Mouse (Mus musculus) right cerebral cortex, postnatal 25 days (tissue): ENCODE measurements around the gene Sacs.

Experiments
- DNase-seq: peaks from one replicate; pipeline ENCODE4 v3.0.0; 2022

Sacs gene

DNA sequence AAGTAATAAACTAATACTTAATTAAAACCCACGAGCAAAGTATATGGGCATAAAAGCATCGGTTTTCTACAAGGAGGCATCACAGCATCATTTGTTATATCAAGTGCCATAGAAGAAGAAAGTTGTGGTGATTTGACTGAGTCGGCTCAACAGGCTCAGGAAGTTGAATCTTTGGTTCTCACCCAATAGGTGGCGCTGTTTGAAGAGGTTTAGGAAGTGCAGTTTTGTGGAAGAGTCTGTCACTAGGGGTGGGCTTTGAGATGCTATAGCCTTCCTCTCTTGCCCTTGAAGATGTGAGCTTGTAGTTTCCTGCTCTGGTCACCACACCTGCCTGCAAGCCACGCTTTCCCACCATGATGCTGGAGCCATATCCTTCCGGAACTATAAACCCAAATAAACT lies 104.4 kb downstream of the Sacs start:
- DNase-seq: no peak

DNA sequence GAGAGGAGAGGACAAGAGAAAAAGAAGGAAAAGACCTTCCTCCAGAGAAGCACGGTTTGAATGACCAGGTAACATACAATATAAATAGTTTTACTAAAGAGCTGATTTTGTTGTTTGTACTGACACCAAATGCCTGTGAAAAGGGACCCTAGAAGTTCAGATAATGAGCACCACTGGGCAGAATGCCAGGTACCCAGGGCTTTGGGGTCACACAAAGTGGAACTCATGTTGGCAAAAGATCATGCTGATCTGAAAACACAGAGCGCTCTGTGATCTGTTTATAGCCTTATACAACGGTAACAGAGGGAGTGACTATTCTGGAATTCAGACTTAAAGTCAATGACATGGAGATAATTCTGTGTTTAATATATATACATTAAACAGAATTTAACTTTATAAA lies 108.2 kb downstream of the Sacs start:
- no peak for DNase-seq

DNA sequence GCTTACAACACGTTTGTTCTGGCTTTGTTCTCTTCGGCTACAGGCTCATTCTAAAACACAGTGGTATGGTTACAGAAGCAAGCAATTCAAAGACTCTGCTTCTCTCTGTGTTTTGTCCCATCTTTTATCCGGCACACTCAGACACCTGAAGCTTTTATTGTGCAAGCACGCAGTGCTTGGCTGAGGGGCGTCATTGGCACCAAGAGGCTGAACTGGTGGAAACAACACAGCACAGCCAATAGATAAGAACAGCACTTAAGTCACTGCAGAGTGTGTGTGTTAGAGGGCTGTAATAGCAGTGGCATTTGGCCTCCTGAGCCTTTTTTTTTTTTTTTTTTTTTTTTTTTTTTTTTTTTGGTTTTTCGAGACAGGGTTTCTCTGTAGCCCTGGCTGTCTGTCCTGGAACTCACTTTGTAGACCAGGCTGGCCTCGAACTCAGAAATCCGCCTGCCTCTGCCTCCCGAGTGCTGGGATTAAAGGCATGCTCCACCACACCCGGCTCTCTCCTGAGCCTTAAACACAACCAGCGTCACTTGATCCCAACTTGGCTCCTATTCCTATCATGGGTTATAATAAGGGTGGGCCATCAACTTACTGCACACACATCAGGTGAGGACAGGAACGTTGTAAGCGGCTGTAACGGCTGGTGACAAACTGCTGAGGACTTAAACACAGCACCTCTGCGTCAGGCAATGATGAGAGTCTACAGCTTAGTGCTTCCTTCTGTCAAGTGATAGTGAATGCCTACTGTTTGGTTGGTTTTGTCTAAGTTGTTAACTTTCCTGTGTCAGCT lies 114.5 kb downstream of the Sacs start:
- DNase-seq: no peak

GRCm38 (mm10) chr14:61258352-61258751 lies 120.1 kb downstream of the Sacs start, which contains the start of gene Sgcg:
TSS of gene Sgcg (minus strand) at chr14:61258490.
- no peak for DNase-seq

DNA sequence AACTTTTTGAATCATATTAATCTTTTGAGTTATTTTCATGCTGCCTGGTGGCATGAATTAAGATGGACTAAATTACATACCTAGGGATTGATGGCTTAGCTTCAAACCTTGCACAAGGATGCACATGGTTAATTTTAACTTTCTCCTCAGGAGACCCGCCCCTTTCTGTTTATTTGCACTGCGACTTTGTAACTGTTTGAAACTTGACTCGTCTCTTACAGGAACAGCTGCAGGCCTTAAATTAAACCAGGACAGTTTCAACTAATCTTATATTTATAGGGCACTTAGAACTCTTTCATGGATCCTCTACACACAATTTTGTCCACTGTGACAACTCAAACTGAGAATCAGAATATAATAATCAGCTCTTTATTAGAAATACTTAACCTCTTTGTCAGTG lies 120.8 kb downstream of the Sacs start:
- DNase-seq: no peak

DNA sequence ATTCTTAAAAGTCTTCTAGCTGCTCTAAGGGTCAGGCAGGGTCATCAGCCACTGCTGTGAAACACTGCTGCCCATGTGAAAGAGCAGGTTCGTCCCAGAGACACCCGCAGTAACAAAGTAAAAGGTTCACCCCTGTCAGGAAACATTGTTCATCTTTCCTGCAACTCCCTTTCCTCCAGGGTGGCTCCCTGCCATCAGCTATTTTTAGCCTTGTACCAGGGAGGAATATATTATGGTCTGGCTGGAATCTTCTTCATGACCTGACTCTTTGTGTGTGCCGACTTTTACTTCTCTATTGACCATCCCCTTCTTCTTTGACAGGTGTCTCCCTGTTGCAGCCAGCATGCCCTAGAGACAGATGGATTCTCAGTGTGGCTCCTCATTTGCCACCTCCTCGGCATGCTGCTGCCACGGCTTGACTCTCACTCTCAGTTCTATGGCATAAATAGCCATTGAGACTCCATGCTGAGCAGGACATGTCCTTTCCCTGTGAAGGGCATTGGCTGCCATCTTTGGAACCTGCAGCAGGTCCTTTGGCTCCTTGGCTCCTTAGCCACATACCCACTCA lies 129.7 kb downstream of the Sacs start:
- DNase-seq: no peak

GRCm38 (mm10) chr14:61274414-61275198 lies 136.3 kb downstream of the Sacs start:
- no peak for DNase-seq

DNA sequence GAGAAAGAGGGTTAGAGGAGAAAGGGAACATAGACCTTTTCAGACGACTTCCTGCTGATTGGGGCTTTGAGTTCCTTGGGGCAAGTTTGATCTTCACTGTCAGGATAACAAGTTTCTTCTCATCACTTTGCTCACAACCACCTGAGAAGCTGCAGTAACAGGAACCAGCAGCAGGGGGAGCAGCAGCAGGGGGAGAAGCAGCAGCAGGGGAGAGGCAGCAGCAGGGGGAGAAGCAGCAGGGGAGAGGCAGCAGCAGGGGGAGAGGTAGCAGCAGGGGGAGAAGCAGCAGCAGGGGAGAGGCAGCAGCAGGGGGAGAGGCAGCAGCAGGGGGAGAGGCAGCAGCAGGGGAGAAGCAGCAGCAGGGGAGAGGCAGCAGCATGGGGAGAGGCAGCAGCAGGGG lies 139.0 kb downstream of the Sacs start:
- DNase-seq: no peak

DNA sequence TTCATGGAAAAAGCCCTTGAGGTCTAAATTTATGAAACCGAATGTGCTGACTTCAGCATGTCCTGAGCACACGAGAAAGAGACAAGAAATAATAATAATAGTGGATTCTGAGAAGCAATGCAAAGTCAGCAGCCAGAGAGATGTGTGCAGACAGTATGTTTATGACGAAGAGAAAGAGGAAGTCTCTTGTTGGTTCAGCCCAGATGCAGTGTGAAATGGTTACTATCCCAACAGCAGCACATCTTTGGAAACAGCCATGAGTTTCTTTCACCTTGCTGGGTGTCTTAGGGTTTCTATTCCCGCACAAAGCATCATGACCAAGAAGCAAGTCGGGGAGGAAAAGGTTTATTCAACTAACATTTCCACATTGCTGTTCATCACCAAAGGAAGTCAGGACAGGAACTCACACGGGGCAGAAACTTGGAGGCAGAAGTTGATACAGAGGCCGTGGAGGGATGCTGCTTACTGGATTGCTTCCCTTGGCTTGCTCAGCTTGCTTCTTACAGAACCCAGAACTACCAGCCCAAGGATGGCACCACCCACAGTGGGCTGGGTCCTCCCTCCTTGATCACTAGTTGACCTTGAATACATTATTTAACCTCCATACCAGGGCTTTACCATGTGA lies 140.5 kb downstream of the Sacs start:
- no peak for DNase-seq

DNA sequence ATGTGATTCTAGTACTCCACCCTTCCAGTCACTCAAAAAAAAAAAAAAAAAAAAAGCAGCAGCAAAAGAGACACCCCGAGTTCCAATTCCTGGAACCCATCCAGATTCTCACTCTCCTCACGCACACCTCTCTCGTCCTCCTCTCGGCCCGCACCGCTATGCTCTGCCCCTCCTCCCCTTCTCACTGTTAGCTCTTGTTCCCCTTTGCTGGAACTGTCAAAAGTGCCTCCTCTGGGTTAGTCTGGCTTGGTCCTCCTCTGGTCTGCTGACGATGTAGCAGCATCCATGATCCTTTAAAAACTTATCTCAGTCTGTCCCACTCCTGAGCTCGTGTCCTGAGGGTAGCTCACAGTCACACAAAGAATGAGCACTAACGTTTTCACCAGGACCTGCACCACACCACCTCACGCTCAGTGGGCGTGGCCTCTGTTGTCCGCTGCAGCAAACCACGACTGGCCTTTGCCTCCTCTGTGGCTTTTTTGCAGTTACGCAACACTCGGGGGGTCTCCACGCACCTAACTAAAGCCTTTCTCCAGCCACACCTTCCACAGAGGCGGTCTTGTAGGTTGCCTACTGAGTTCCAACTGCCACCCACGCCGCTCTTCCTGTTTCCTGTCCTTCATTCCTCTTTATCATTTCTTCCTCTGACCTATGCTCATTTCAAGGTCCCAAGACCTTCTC lies 150.5 kb downstream of the Sacs start:
- DNase-seq: no peak
